Mouse (Mus musculus): ENCODE measurements at regions not wholly inside any gene's neighbourhood (a gene's known extent, or its start where the extent isn't known, plus 50 kb on each side); places are given as distances from the start of the nearest gene placed in this dataset.

DNA sequence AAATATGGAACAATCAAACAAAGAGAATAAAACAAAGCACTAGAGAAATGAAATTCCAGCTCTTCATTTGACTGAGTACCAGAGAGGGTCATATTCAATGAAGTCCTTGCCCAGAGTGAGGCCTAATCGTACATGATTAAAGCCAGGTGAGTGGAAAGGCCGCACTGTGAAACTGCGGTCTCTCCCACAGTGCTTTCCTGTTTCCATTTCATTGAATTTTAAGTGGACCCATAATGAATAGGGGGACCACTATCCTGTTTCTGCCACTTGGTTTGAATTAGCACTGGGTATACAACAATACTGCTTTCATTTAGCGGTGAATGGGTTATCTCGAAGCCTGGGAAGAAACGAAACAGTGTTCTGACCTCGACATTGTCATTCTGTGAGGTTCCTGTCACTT lies 144.2 kb upstream of the Dkk2 start:
- TF ChIP-seq POLR2A (IDR thresholded peaks at IDR 0.05; ENCODE audit: low read depth, low read length) (no peak), CTCF (IDR thresholded peaks at IDR 0.05; ENCODE audit: extremely low read depth, insufficient read length, insufficient replicate concordance, low read depth, low read length) (no peak)
